Mouse (Mus musculus) heart, embryonic 12.5 days (tissue): ENCODE measurements around the gene Hist1h2bc. TPM values are rescaled to one million over a fixed set of nuclear protein-coding genes. Genes with fewer than 3 reads are reported as not detected.

Experiments used
- ATAC-seq: fragments of 200-750 bp; cut with Nextera tagmentation; 2 replicates; pipeline ENCODE4 v1.8.0; 2017; ENCODE audit warnings: moderate TSS enrichment, moderate library complexity; ENCODE audit not compliant: insufficient number of reproducible peaks, low FRiP score
- H3K27ac ChIP-seq: fragments of 300-500 bp; sonication (generic); 2 replicates; pipeline ENCODE4 v1.5.1; 2016; ENCODE audit warnings: mild to moderate bottlenecking, moderate library complexity; ENCODE audit not compliant: poor library complexity, severe bottlenecking
- H3K27me3 ChIP-seq: fragments of 300-500 bp; sonication (generic); replicated peaks from 2 replicates; pipeline ENCODE4 v1.6.1; 2016; ENCODE audit warnings: mild to moderate bottlenecking, moderate library complexity
- H3K36me3 ChIP-seq: fragments of 300-500 bp; sonication (generic); 2 replicates; pipeline ENCODE4 v1.6.1; 2016; ENCODE audit warnings: mild to moderate bottlenecking, moderate library complexity
- H3K4me1 ChIP-seq: fragments of 300-500 bp; sonication (generic); replicated peaks from 2 replicates; pipeline ENCODE4 v1.6.1; 2016; ENCODE audit warnings: mild to moderate bottlenecking
- H3K4me2 ChIP-seq: fragments of 300-500 bp; sonication (generic); 2 replicates; pipeline ENCODE4 v1.6.1; 2016; ENCODE audit warnings: mild to moderate bottlenecking, moderate library complexity
- H3K4me3 ChIP-seq: fragments of 300-500 bp; sonication (generic); 2 replicates; pipeline ENCODE4 v1.5.1; 2016; ENCODE audit warnings: mild to moderate bottlenecking
- H3K9ac ChIP-seq: fragments of 300-500 bp; sonication (generic); 2 replicates; pipeline ENCODE4 v1.6.1; 2016; ENCODE audit warnings: mild to moderate bottlenecking, moderate library complexity
- H3K9me3 ChIP-seq: fragments of 300-500 bp; sonication (generic); replicated peaks from 2 replicates; pipeline ENCODE4 v1.6.1; 2016; ENCODE audit warnings: mild to moderate bottlenecking, moderate library complexity
- WGBS: fragments of 180-500 bp; shearing (Covaris S2); methylation state at CpG from one replicate; pipeline ENCODE4 v1.1.7; 2016; 5-methylcytosine and 5-hydroxymethylcytosine counted together
- microRNA-seq: library from miRNA; unstranded; fragments of <30 nt; microRNA quantifications from one replicate; pipeline ENCODE4, GENCODE M21; 2017
- polyA plus RNA-seq: library from polyadenylated mRNA; unstranded; fragments of >200 nt; fragmentation: Nextera tagmentation; extraction: Ambion mirVana; gene quantifications from 2 replicates; pipeline ENCODE4 v1.2.1, GENCODE M21; 2016

Hist1h2bc gene
- polyA plus RNA-seq, 1 experiment from 2014 or later = 43.6 TPM

GRCm38 (mm10) chr13:23738677-23739068 lies 54.7 kb downstream of the Hist1h2bc start, which contains the start of gene Hist1h1c:
TSS of gene Hist1h1c (plus strand) at chr13:23738808.
- H3K4me1 ChIP-seq = peaks cover 7% of the 10 kb centered on the region
- no peaks in the 10 kb centered on the region for H3K9me3 ChIP-seq
- peak; percentile 94 for ATAC-seq
- peak within 1 kb of the TSS; percentile 68 for H3K4me3 ChIP-seq
- peak within 1 kb of the TSS; percentile 100 for H3K27ac ChIP-seq
- no peaks in the 10 kb centered on the region for H3K36me3 ChIP-seq
- H3K4me2 ChIP-seq = peak within 1 kb of the TSS; percentile 96
- WGBS = 0% methylated on average over 38 of the region's 38 CpGs
- H3K27me3 ChIP-seq = no peaks in the 10 kb centered on the region
- peak within 1 kb of the TSS; percentile 96 for H3K9ac ChIP-seq

- no peaks in the 10 kb centered on the region for H3K9me3 ChIP-seq
- WGBS = 0% methylated on average over 39 of the region's 39 CpGs
- peak overlapping the region; percentile 100 for H3K27ac ChIP-seq
- peak; percentile 86 for ATAC-seq
- peaks cover 7% of the 10 kb centered on the region for H3K4me1 ChIP-seq
- peak overlapping the region; percentile 96 for H3K9ac ChIP-seq
- peak overlapping the region; percentile 96 for H3K4me2 ChIP-seq
- H3K36me3 ChIP-seq = no peaks in the 10 kb centered on the region
- H3K27me3 ChIP-seq = no peaks in the 10 kb centered on the region
- H3K4me3 ChIP-seq = peak overlapping the region; percentile 68
Observed at GRCm38 (mm10) chr13:23739069-23739921, 55.3 kb downstream of the Hist1h2bc start.

- peak overlapping the region; percentile 96 for H3K4me2 ChIP-seq
- H3K9me3 ChIP-seq = no peaks in the 10 kb centered on the region
- no peak; the same call in 1 of the 2 replicates for ATAC-seq
- H3K36me3 ChIP-seq = no peaks in the 10 kb centered on the region
- WGBS = under 1% methylated on average over 14 of the region's 14 CpGs
- H3K9ac ChIP-seq = peak overlapping the region; percentile 96
- peak overlapping the region; percentile 68 for H3K4me3 ChIP-seq
- no peaks in the 10 kb centered on the region for H3K27me3 ChIP-seq
- H3K27ac ChIP-seq = peak overlapping the region; percentile 100
- H3K4me1 ChIP-seq = peaks cover 7% of the 10 kb centered on the region
Observed at GRCm38 (mm10) chr13:23739922-23740252, 55.9 kb downstream of the Hist1h2bc start.

- H3K4me1 ChIP-seq = peaks cover 7% of the 10 kb centered on the region
- no peaks in the 10 kb centered on the region for H3K9me3 ChIP-seq
- no peak for ATAC-seq
- peak overlapping the region; percentile 96 for H3K4me2 ChIP-seq
- peak overlapping the region; percentile 96 for H3K9ac ChIP-seq
- peak overlapping the region; percentile 100 for H3K27ac ChIP-seq
- 31% methylated on average over 13 of the region's 13 CpGs for WGBS
- H3K27me3 ChIP-seq = no peaks in the 10 kb centered on the region
- H3K36me3 ChIP-seq = no peaks in the 10 kb centered on the region
- H3K4me3 ChIP-seq = peak overlapping the region; percentile 68
Observed at GRCm38 (mm10) chr13:23740256-23740840, 56.3 kb downstream of the Hist1h2bc start.

- H3K4me1 ChIP-seq = peaks cover 7% of the 10 kb centered on the region
- H3K4me3 ChIP-seq = 0 out of 2 replicates have a peak overlapping the region, but pooled peaks have one; percentile 4
- H3K36me3 ChIP-seq = no peaks in the 10 kb centered on the region
- H3K4me2 ChIP-seq = peak overlapping the region; percentile 96
- no peaks in the 10 kb centered on the region for H3K27me3 ChIP-seq
- no peak overlapping the region for H3K9ac ChIP-seq
- ATAC-seq = no peak
- peak overlapping the region; percentile 100; the same call in 1 of the 2 replicates for H3K27ac ChIP-seq
- H3K9me3 ChIP-seq = no peaks in the 10 kb centered on the region
- 49% methylated on average over 5 of the region's 5 CpGs for WGBS
Observed at GRCm38 (mm10) chr13:23740910-23741309, 56.9 kb downstream of the Hist1h2bc start.

- Histone ChIP-seq H3K4me2 (no peak overlapping the region), H3K36me3 (no peaks in the 10 kb centered on the region), H3K4me3 (no peak overlapping the region), H3K9me3 (no peaks in the 10 kb centered on the region), H3K4me1 (peaks cover 8% of the 10 kb centered on the region), H3K9ac (no peak overlapping the region), H3K27me3 (no peaks in the 10 kb centered on the region), H3K27ac (no peak overlapping the region)
- ATAC-seq = no peak
Observed at GRCm38 (mm10) chr13:23742007-23742406, 58.0 kb downstream of the Hist1h2bc start.

Small RNAs within 50 kb of the gene (microRNA-seq; reads per million reads assigned to microRNA genes)
- gene Gm44350 = not detected

Other genes starting within 250 kb of the Hist1h2bc start
- gene Btn1a1, start 218.3 kb upstream of the Hist1h2bc start, polyA plus RNA-seq = 2.6 and 2.9 TPM in 2 replicates
- gene Btn2a2, start 195.3 kb upstream of the Hist1h2bc start, polyA plus RNA-seq = 0.45 and 0.58 TPM in 2 replicates
- 4.4 and 5.2 TPM in 2 replicates for gene Hist1h4h, start 153.1 kb upstream of the Hist1h2bc start, polyA plus RNA-seq
- gene Hist1h2af, start 150.3 kb upstream of the Hist1h2bc start, polyA plus RNA-seq = 2.7 and 7.0 TPM in 2 replicates
- 3.9 and 4.0 TPM in 2 replicates for gene Hist1h3g, start 148.8 kb upstream of the Hist1h2bc start, polyA plus RNA-seq
- 0.26 and 0.28 TPM in 2 replicates for gene Hist1h2bh, start 140.8 kb upstream of the Hist1h2bc start, polyA plus RNA-seq
- 0.32 and 0.36 TPM in 2 replicates for gene Hist1h3f, start 140.1 kb upstream of the Hist1h2bc start, polyA plus RNA-seq
- 0.95 TPM in 1 of 2 replicates, not detected in the other for gene Hist1h4f, start 132.6 kb upstream of the Hist1h2bc start, polyA plus RNA-seq
- 0.21 and 0.26 TPM in 2 replicates for gene Hist1h1d, start 130.9 kb upstream of the Hist1h2bc start, polyA plus RNA-seq
- gene Hist1h3e, start 121.8 kb upstream of the Hist1h2bc start, polyA plus RNA-seq = 1.7 and 2.1 TPM in 2 replicates
- gene Hist1h2ae, start 113.0 kb upstream of the Hist1h2bc start, polyA plus RNA-seq = 40.3 and 45.8 TPM in 2 replicates
- 4.5 and 4.8 TPM in 2 replicates for gene Hist1h2bg, start 112.8 kb upstream of the Hist1h2bc start, polyA plus RNA-seq
- gene Hist1h2bf, start 110.0 kb upstream of the Hist1h2bc start, polyA plus RNA-seq = 1.5 and 2.0 TPM in 2 replicates
- gene Hist1h2ad, start 109.8 kb upstream of the Hist1h2bc start, polyA plus RNA-seq = 1.1 and 2.3 TPM in 2 replicates
- gene Hist1h3d, start 108.4 kb upstream of the Hist1h2bc start, polyA plus RNA-seq = 1.4 and 1.6 TPM in 2 replicates
- gene Hist1h4d, start 102.6 kb upstream of the Hist1h2bc start, polyA plus RNA-seq = 43.5 and 46.9 TPM in 2 replicates
- gene Hist1h2be, start 63.1 kb upstream of the Hist1h2bc start, polyA plus RNA-seq = 1.2 and 2.0 TPM in 2 replicates
- gene Hist1h1e, start 61.6 kb upstream of the Hist1h2bc start, polyA plus RNA-seq = 10.6 and 11.6 TPM in 2 replicates
- 0.70 and 0.78 TPM in 2 replicates for gene Hist1h2ac, start 251 bp upstream of the Hist1h2bc start, polyA plus RNA-seq
- gene Hist1h1t, start 11.6 kb downstream of the Hist1h2bc start, polyA plus RNA-seq = not detected in 2 replicates
- 2.7 and 3.5 TPM in 2 replicates for gene Hist1h4c, start 14.3 kb downstream of the Hist1h2bc start, polyA plus RNA-seq
- 10.5 and 13.2 TPM in 2 replicates for gene Hfe, start 26.7 kb downstream of the Hist1h2bc start, polyA plus RNA-seq
- gene Hist1h1c, start 54.6 kb downstream of the Hist1h2bc start, polyA plus RNA-seq = 36.5 and 41.9 TPM in 2 replicates
- 3.0 and 5.1 TPM in 2 replicates for gene Hist1h3c, start 61.4 kb downstream of the Hist1h2bc start, polyA plus RNA-seq
- 0.88 and 1.4 TPM in 2 replicates for gene Hist1h2bb, start 62.5 kb downstream of the Hist1h2bc start, polyA plus RNA-seq
- 16.7 and 20.9 TPM in 2 replicates for gene Hist1h2ab, start 66.9 kb downstream of the Hist1h2bc start, polyA plus RNA-seq
- gene Hist1h3b, start 68.1 kb downstream of the Hist1h2bc start, polyA plus RNA-seq = 3.4 and 3.5 TPM in 2 replicates
- 2.1 and 2.3 TPM in 2 replicates for gene Hist1h4b, start 72.8 kb downstream of the Hist1h2bc start, polyA plus RNA-seq
- gene Hist1h4a, start 77.0 kb downstream of the Hist1h2bc start, polyA plus RNA-seq = not detected in 2 replicates
- gene Hist1h3a, start 78.2 kb downstream of the Hist1h2bc start, polyA plus RNA-seq = 1.7 and 3.5 TPM in 2 replicates
- gene Hist1h1a, start 79.5 kb downstream of the Hist1h2bc start, polyA plus RNA-seq = 0.54 and 1.4 TPM in 2 replicates
- 0.13 TPM in 1 of 2 replicates, not detected in the other for gene Trim38, start 85.7 kb downstream of the Hist1h2bc start, polyA plus RNA-seq
- not detected in 2 replicates for gene Slc17a2, start 122.8 kb downstream of the Hist1h2bc start, polyA plus RNA-seq
- gene Slc17a3, start 155.2 kb downstream of the Hist1h2bc start, polyA plus RNA-seq = not detected in 2 replicates
- gene Slc17a1, start 183.6 kb downstream of the Hist1h2bc start, polyA plus RNA-seq = not detected in 2 replicates
- gene Slc17a4, start 230.8 kb downstream of the Hist1h2bc start, polyA plus RNA-seq = not detected in 2 replicates
- not detected in 2 replicates for gene Hist1h2ba, start 250.0 kb downstream of the Hist1h2bc start, polyA plus RNA-seq